Mouse (Mus musculus): ENCODE data around the gene Gstm3.

- TF ChIP-seq CTCF (IDR thresholded peaks at IDR 0.05) (no peak), POLR2A (IDR thresholded peaks at IDR 0.05; ENCODE audit: insufficient read depth, low read depth, low read length) (no peak), EP300 (IDR thresholded peaks at IDR 0.05; ENCODE audit: insufficient read depth, low read depth, low read length) (no peak)
Observed at GRCm38 (mm10) chr3:107929731-107930130, 39.4 kb downstream of the Gstm3 start.

All from heart, adult 2 months (tissue).